Comparison of ENCODE assay signal across 9 mouse cellular contexts in the genomic region with DNA sequence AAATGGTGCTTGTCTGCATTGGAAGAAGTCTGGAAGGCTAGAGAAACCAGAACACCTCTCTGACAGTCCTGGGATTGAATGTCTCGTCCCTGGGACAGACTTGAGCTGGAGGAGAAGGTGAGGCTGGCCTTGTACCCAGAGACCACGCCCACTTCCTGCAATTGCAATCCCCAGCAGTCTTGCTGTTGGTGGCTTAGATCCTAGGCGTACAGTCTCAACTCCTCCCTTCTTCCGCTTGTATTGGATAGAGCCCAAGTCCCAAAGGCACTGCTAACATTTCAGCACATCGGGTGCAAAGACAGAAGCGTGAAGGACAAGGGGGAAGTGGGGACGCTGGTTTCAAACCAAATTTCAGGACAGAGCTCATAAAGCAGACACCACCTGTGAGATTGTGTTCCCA.
DNase-seq lines count a peak whose midpoint lies in the region; ATAC-seq lines count a peak whose summit lies in the region.
"Had no signal": no experiment of that assay in that cellular context is flagged by ENCODE, and none has a peak within 500 bp of the region (broad histone marks: within the 10 kb centered on the region; RNA-seq: fewer than 3 reads in every experiment).

No protein-coding gene starts in this region.

- H3K4me3 ChIP-seq in liver, embryonic 11.5 days (ENCODE audit: low read depth, low read length), result no peak overlapping the region

- no peak overlapping the region for H3K27ac ChIP-seq in liver, embryonic 11.5 days (ENCODE audit: low read depth, low read length)

- 28% methylated on average over 7 of the region's 7 CpGs for WGBS in liver, embryonic 11.5 days

- no peaks in the 10 kb centered on the region for H3K9me3 ChIP-seq in liver, embryonic 11.5 days (ENCODE audit: control insufficient read depth, low read length)

- DNase-seq in liver, result peak; percentile 15
- DNase-seq in liver, embryonic 11.5 days (ENCODE audit: low spot score), result no peak
- DNase-seq in kidney, adult 9 months, result peak; percentile 18
- DNase-seq in thymus, postnatal 0 days (ENCODE audit: low spot score), result peak; percentile 23
- no peak for DNase-seq in frontal cortex, postnatal 10 days (ENCODE audit: low spot score in 2 of 2)
- no peak for DNase-seq in layer of hippocampus, postnatal 14 days (ENCODE audit: low spot score in 2 of 2)
- DNase-seq in gastrocnemius, postnatal 36 days, result no peak
- DNase-seq: cerebellum, postnatal 14 days had no signal

- no peaks in the 10 kb centered on the region for H3K4me1 ChIP-seq in liver, embryonic 11.5 days (replicated peaks; ENCODE audit: control insufficient read depth, insufficient read depth, low read length)

- no peak overlapping the region for H3K9ac ChIP-seq in liver, embryonic 11.5 days (ENCODE audit: low read depth, low read length)

- ATAC-seq in liver, embryonic 11.5 days (replicated peaks; ENCODE audit: low FRiP score), result no peak
- ATAC-seq in activated CD4-positive, CD25-positive, alpha-beta regulatory T cell, adult 4 months, result peak; percentile 32

- H3K36me3 ChIP-seq in liver, embryonic 11.5 days (ENCODE audit: control insufficient read depth, insufficient read depth, low read length), result no peaks in the 10 kb centered on the region

- intact Hi-C loops in gastrocnemius, postnatal 36 days (cut with DNase I), result no loop called here

- H3K4me2 ChIP-seq in liver, embryonic 11.5 days, result no peak overlapping the region

- no peaks in the 10 kb centered on the region for H3K27me3 ChIP-seq in liver, embryonic 11.5 days (replicated peaks; ENCODE audit: control insufficient read depth, insufficient read depth, low read length)

Comparison
In these comparisons a context has a peak if more than half of its experiments do, and no peak if none do; other contexts are left out.
1. DNase-seq: peak in liver (single experiment), kidney, adult 9 months (single experiment) and thymus, postnatal 0 days (single experiment); none in liver, embryonic 11.5 days (single experiment), frontal cortex, postnatal 10 days (0 of 2), layer of hippocampus, postnatal 14 days (0 of 2) and gastrocnemius, postnatal 36 days (0 of 2).